Mouse (Mus musculus) lung, embryonic 15.5 days (tissue): ENCODE measurements around the gene Mapk11. TPM values are rescaled to one million over a fixed set of nuclear protein-coding genes. Genes with fewer than 3 reads are reported as not detected.

ENCODE experiments used
- microRNA-seq: library from miRNA; unstranded; fragments of <30 nt; microRNA quantifications from one replicate; pipeline ENCODE4, GENCODE M21; 2016
- polyA plus RNA-seq: library from polyadenylated mRNA; unstranded; fragments of >200 nt; fragmentation: Nextera tagmentation; extraction: Ambion mirVana; gene quantifications from 2 replicates; pipeline ENCODE4 v1.2.1, GENCODE M21; 2015

Mapk11 gene
- polyA plus RNA-seq, 1 experiment from 2014 or later = 12.6 TPM

Small RNA genes lying within 50 kb of the gene (microRNA-seq; reads per million reads assigned to microRNA genes)
- gene Mir6958 = 0.56 reads per million
- not detected for gene Mir7118

Other genes starting within 250 kb of the Mapk11 start
- not detected in 2 replicates for gene Ttll8, start 195.2 kb downstream of the Mapk11 start, polyA plus RNA-seq
- gene Mlc1, start 170.6 kb downstream of the Mapk11 start, polyA plus RNA-seq = 0.25 TPM in 2 replicates
- 1.7 and 2.2 TPM in 2 replicates for gene Mov10l1, start 166.7 kb downstream of the Mapk11 start, polyA plus RNA-seq
- gene Panx2, start 89.9 kb downstream of the Mapk11 start, polyA plus RNA-seq = 0.10 and 0.24 TPM in 2 replicates
- gene Trabd, start 74.5 kb downstream of the Mapk11 start, polyA plus RNA-seq = 48.7 and 53.6 TPM in 2 replicates
- gene Selenoo, start 60.5 kb downstream of the Mapk11 start, polyA plus RNA-seq = 16.5 and 17.6 TPM in 2 replicates
- gene Tubgcp6, start 26.5 kb downstream of the Mapk11 start, polyA plus RNA-seq = 14.5 and 15.4 TPM in 2 replicates
- gene Hdac10, start 20.9 kb downstream of the Mapk11 start, polyA plus RNA-seq = 21.7 and 24.3 TPM in 2 replicates
- 12.5 and 13.4 TPM in 2 replicates for gene Mapk12, start 8.9 kb downstream of the Mapk11 start, polyA plus RNA-seq
- 123 and 128 TPM in 2 replicates for gene Plxnb2, start 31.2 kb upstream of the Mapk11 start, polyA plus RNA-seq
- 11.0 and 11.8 TPM in 2 replicates for gene Dennd6b, start 46.9 kb upstream of the Mapk11 start, polyA plus RNA-seq
- gene Ppp6r2, start 61.9 kb upstream of the Mapk11 start, polyA plus RNA-seq = 24.5 and 28.5 TPM in 2 replicates
- gene Sbf1, start 165.7 kb upstream of the Mapk11 start, polyA plus RNA-seq = 50.3 and 53.7 TPM in 2 replicates
- gene Adm2, start 173.1 kb upstream of the Mapk11 start, polyA plus RNA-seq = 0.45 and 0.69 TPM in 2 replicates
- gene Miox, start 184.8 kb upstream of the Mapk11 start, polyA plus RNA-seq = not detected in 2 replicates
- 70.7 and 74.4 TPM in 2 replicates for gene Lmf2, start 206.0 kb upstream of the Mapk11 start, polyA plus RNA-seq
- 160 and 168 TPM in 2 replicates for gene Ncaph2, start 206.1 kb upstream of the Mapk11 start, polyA plus RNA-seq
- 5.6 and 5.9 TPM in 2 replicates for gene Sco2, start 224.2 kb upstream of the Mapk11 start, polyA plus RNA-seq
- gene Tymp, start 227.4 kb upstream of the Mapk11 start, polyA plus RNA-seq = 1.1 and 1.7 TPM in 2 replicates
- gene Odf3b, start 229.7 kb upstream of the Mapk11 start, polyA plus RNA-seq = 3.0 and 4.1 TPM in 2 replicates
- gene Klhdc7b, start 235.3 kb upstream of the Mapk11 start, polyA plus RNA-seq = not detected in 2 replicates